Mouse (Mus musculus) forebrain, embryonic 14.5 days (tissue): ENCODE results near the gene Aida. TPM values are rescaled to one million over a fixed set of nuclear protein-coding genes. Genes with fewer than 3 reads are reported as not detected.
"Not testable (repeated sequence)": the region's sequence is repeated elsewhere in the genome, so short reads cannot be mapped to it uniquely, and the experiment has no call there.

Experiments used
- ATAC-seq: fragments of 200-750 bp; cut with Nextera tagmentation; 2 replicates; pipeline ENCODE4 v1.8.0; 2017; ENCODE audit warnings: mild to moderate bottlenecking, moderate library complexity
- DNase-seq: peaks from one replicate; pipeline ENCODE4 v3.0.0-alpha.2; 2015; ENCODE audit warnings: low spot score
- H3K27ac ChIP-seq: fragments of 300-500 bp; sonication (generic); 2 replicates; pipeline ENCODE4 v1.5.1; 2014; ENCODE audit warnings: low read depth, mild to moderate bottlenecking, control low read depth, low read length, moderate library complexity
- H3K27me3 ChIP-seq: fragments of 300-500 bp; sonication (generic); replicated peaks from 2 replicates; pipeline ENCODE4 v1.6.1; 2014; ENCODE audit warnings: low read length, control low read depth, mixed read lengths; ENCODE audit not compliant: control insufficient read depth, insufficient read depth
- H3K36me3 ChIP-seq: fragments of 300-500 bp; sonication (generic); 2 replicates; pipeline ENCODE4 v1.6.1; 2014; ENCODE audit warnings: low read length, control low read depth; ENCODE audit not compliant: control insufficient read depth, insufficient read depth
- H3K4me1 ChIP-seq: fragments of 300-500 bp; sonication (generic); 2 replicates; pipeline ENCODE4 v1.6.1; 2014; ENCODE audit warnings: antibody characterized with exemption, low read length, control low read depth; ENCODE audit not compliant: control insufficient read depth, insufficient read depth
- H3K4me2 ChIP-seq: fragments of 300-500 bp; sonication (generic); 2 replicates; pipeline ENCODE4 v1.6.1; 2014; ENCODE audit warnings: mild to moderate bottlenecking, control low read depth, low read length
- H3K4me3 ChIP-seq: fragments of 300-500 bp; sonication (generic); 2 replicates; pipeline ENCODE4 v1.5.1; 2014; ENCODE audit warnings: low read depth, low read length, control low read depth
- H3K9ac ChIP-seq: fragments of 300-500 bp; sonication (generic); 2 replicates; pipeline ENCODE4 v1.6.1; 2014; ENCODE audit warnings: mild to moderate bottlenecking, low read length, control low read depth, moderate library complexity
- H3K9me3 ChIP-seq: fragments of 300-500 bp; sonication (generic); replicated peaks from 2 replicates; pipeline ENCODE4 v1.6.1; 2016; ENCODE audit warnings: low read length, control low read depth, mixed read lengths; ENCODE audit not compliant: control insufficient read depth
- WGBS: fragments of 180-500 bp; shearing (Covaris S2); extraction: QIAGEN DNeasy Blood & Tissue Kit; methylation state at CpG from one replicate; pipeline ENCODE4 v1.1.7; 2014; 5-methylcytosine and 5-hydroxymethylcytosine counted together
- polyA plus RNA-seq: library from polyadenylated mRNA; unstranded; fragments of >200 nt; fragmentation: Nextera tagmentation; extraction: Ambion mirVana; gene quantifications from 2 replicates; pipeline ENCODE4 v1.2.1, GENCODE M21; 2014

Aida gene
- polyA plus RNA-seq, 1 experiment from 2014 or later: 40.0 TPM

GRCm38 (mm10) chr1:183324433-183324832 lies 28.0 kb downstream of the Aida start:
- no peak overlapping the region for H3K27ac ChIP-seq
- 95% methylated on average over 6 of the region's 6 CpGs for WGBS
- peaks cover 74% of the 10 kb centered on the region for H3K36me3 ChIP-seq
- no peaks in the 10 kb centered on the region for H3K9me3 ChIP-seq
- DNase-seq (no peak), ATAC-seq (no peak)
- no peak overlapping the region for H3K4me2 ChIP-seq
- no peaks in the 10 kb centered on the region for H3K4me1 ChIP-seq
- H3K4me3 ChIP-seq: no peak overlapping the region
- H3K27me3 ChIP-seq: no peaks in the 10 kb centered on the region
- H3K9ac ChIP-seq: no peak overlapping the region

GRCm38 (mm10) chr1:183327171-183327570 lies 30.8 kb downstream of the Aida start:
- no peak for ATAC-seq
- H3K27ac ChIP-seq: no peak overlapping the region
- no peaks in the 10 kb centered on the region for H3K4me1 ChIP-seq
- no peak overlapping the region for H3K9ac ChIP-seq
- 89% methylated on average over 8 of the region's 8 CpGs for WGBS
- no peaks in the 10 kb centered on the region for H3K27me3 ChIP-seq
- DNase-seq: no peak
- H3K9me3 ChIP-seq: no peaks in the 10 kb centered on the region
- H3K4me3 ChIP-seq: no peak overlapping the region
- peaks cover 79% of the 10 kb centered on the region for H3K36me3 ChIP-seq
- H3K4me2 ChIP-seq: no peak overlapping the region

DNA sequence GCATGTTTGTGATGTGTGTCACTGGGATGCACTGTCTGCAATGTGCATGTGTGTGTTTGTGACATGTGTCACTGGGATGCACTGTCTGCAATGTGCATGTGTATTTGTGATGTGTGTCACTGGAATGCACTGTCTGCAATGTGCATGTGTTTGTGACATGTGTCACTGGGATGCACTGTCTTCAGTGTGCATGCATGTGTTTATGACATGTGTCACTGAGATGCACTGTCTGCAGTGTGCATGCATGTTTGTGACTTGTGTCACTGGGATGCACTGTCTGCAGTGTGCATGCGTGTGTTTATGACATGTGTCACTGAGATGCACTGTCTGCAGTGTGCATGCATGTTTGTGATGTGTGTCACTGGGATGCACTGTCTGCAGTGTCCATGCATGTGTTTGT lies 46.5 kb downstream of the Aida start:
- 100% methylated on average over 1 of the region's 1 CpGs for WGBS
- H3K4me1 ChIP-seq, H3K27me3 ChIP-seq, DNase-seq, ATAC-seq, H3K4me3 ChIP-seq, H3K27ac ChIP-seq, H3K9ac ChIP-seq, H3K4me2 ChIP-seq, H3K9me3 ChIP-seq: not testable (repeated sequence)
- H3K36me3 ChIP-seq: peaks cover 42% of the 10 kb centered on the region

DNA sequence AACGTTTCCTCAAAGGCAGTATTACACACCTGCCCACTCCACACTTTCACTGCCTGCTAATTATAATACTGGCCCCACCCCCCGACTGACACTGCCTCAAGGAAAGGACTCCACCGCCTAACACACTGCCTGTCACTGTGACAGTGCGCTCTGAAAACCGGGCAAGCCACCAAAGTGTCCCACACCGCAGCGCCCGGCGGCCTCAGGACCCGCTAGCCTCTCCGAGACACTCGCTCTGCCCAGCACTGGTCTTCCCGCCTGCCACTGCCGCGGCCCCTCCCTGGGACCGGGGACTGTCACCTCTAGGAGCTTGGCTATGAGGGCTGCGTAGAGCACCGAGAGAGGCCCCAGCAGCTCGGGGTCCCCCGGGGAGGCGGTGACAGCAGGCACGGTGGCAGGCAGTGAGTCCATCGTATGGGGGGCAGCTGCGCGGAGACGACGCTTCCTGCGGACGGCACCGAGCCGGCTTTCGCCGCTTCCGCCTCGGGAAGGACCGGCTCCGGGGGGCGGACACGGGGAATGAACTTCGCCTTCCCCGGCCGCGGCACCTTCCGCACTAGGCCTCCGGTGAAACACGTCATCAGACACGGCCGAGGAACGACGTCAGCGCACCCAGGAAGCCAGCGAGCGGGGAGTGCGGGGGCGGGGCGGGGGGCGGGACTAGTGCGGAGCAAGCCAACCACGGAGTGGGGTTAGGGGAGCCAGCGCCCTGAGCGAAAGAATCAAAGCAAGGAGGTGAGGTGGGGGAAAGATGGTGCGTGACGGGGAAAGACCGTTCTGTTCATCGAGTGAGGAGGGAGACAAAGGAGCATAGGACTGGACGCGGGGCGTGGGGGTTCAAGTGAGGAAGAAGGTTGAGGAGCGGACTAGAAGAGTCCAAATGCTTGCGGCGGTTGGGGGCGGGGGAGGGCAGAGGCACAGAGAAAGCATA lies 48.8 kb downstream of the Aida start:
- Histone ChIP-seq H3K27ac (peak overlapping the region; percentile 74), H3K9ac (peak overlapping the region; percentile 91), H3K36me3 (peaks cover 43% of the 10 kb centered on the region), H3K4me1 (peaks cover 7% of the 10 kb centered on the region), H3K9me3 (no peaks in the 10 kb centered on the region), H3K27me3 (no peaks in the 10 kb centered on the region), H3K4me3 (peak overlapping the region; percentile 94), H3K4me2 (peak overlapping the region; percentile 93)
- ATAC-seq (peak; percentile 99), DNase-seq (peak; percentile 95)
- under 1% methylated on average over 72 of the region's 72 CpGs for WGBS

DNA sequence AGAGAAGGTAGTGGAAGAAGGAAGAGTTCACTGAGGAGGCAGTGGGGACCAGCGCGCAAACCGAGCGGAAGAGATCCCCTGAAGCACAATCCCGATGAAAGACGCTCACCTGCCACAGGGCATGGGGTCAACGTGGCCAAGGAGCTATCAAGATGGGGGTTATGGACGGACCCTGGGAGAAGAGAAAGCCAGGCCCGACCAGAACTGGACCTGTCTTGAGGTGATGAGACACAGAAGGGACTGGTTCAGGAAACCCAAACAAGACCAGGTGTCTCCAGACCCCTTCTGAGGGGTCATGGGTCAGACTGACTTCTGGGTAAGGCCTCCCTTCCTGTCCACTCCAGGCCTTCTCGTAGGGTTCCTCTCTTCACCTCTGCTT lies 49.4 kb downstream of the Aida start:
- WGBS: 13% methylated on average over 10 of the region's 10 CpGs
- Histone ChIP-seq H3K4me3 (peak overlapping the region; percentile 94), H3K4me1 (peaks cover 7% of the 10 kb centered on the region), H3K4me2 (peak overlapping the region; percentile 93), H3K9ac (peak overlapping the region; percentile 91), H3K27ac (peak overlapping the region; percentile 74; the same call in 1 of the 2 replicates), H3K27me3 (no peaks in the 10 kb centered on the region), H3K9me3 (no peaks in the 10 kb centered on the region), H3K36me3 (peaks cover 44% of the 10 kb centered on the region)
- no peak for DNase-seq
- ATAC-seq: no peak

GRCm38 (mm10) chr1:183349840-183350239 lies 53.5 kb downstream of the Aida start:
- H3K36me3 ChIP-seq: peaks cover 64% of the 10 kb centered on the region
- no peak overlapping the region for H3K27ac ChIP-seq
- H3K4me2 ChIP-seq: no peak overlapping the region
- no peak overlapping the region for H3K4me3 ChIP-seq
- no peaks in the 10 kb centered on the region for H3K27me3 ChIP-seq
- DNase-seq (peak; percentile 83), ATAC-seq (no peak)
- no peak overlapping the region for H3K9ac ChIP-seq
- H3K4me1 ChIP-seq: peaks cover 7% of the 10 kb centered on the region
- H3K9me3 ChIP-seq: no peaks in the 10 kb centered on the region
- 22% methylated on average over 6 of the region's 6 CpGs for WGBS

DNA sequence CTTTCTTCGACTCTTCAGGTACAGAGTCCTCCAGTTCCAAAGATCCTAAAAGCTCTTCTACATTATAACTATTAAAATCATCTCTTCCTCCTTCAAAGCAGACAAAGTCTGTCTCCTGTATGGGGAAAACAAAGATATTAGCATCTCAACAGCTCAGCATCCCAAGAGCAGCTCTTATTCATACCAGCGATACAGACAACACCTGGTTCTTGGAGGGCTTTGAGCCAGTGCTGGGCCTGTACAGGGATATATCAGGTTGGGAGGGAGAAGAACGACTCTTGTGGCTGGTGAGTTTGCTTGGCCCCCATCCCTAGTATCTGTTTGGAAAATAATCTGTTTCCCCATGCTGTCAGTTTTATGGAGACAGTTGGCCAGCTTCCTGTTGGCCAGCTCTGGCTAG lies 62.5 kb downstream of the Aida start:
- no peak overlapping the region for H3K4me2 ChIP-seq
- no peaks in the 10 kb centered on the region for H3K4me1 ChIP-seq
- H3K9ac ChIP-seq: no peak overlapping the region
- ATAC-seq (no peak), DNase-seq (no peak)
- H3K4me3 ChIP-seq: no peak overlapping the region
- peaks cover 79% of the 10 kb centered on the region for H3K36me3 ChIP-seq
- WGBS: 95% methylated on average over 3 of the region's 3 CpGs
- no peaks in the 10 kb centered on the region for H3K9me3 ChIP-seq
- no peaks in the 10 kb centered on the region for H3K27me3 ChIP-seq
- H3K27ac ChIP-seq: no peak overlapping the region

GRCm38 (mm10) chr1:183362301-183362700 lies 65.9 kb downstream of the Aida start:
- H3K4me3 ChIP-seq: no peak overlapping the region
- H3K27ac ChIP-seq: no peak overlapping the region
- no peak overlapping the region for H3K4me2 ChIP-seq
- H3K4me1 ChIP-seq: no peaks in the 10 kb centered on the region
- H3K36me3 ChIP-seq: peaks cover 71% of the 10 kb centered on the region
- WGBS: 94% methylated on average over 5 of the region's 5 CpGs
- no peak overlapping the region for H3K9ac ChIP-seq
- no peak for ATAC-seq
- no peaks in the 10 kb centered on the region for H3K9me3 ChIP-seq
- DNase-seq: no peak
- H3K27me3 ChIP-seq: no peaks in the 10 kb centered on the region
